Mouse (Mus musculus) kidney, adult 2 months (tissue): ENCODE results near the gene Prr29.

Experiments used
- CTCF ChIP-seq: fragments of 200-500 bp; conservative IDR thresholded peaks from 2 replicates; pipeline ENCODE4 v1.5.1; 2011; ENCODE audit warnings: low read depth, mild to moderate bottlenecking, control low read depth, low read length, moderate library complexity, mixed read lengths; ENCODE audit not compliant: insufficient read depth, insufficient read length
- POLR2A ChIP-seq: fragments of 200-500 bp; IDR thresholded peaks from one replicate; pipeline ENCODE4 v1.6.1; 2011; ENCODE audit warnings: low read depth, low read length, control low read depth

DNA sequence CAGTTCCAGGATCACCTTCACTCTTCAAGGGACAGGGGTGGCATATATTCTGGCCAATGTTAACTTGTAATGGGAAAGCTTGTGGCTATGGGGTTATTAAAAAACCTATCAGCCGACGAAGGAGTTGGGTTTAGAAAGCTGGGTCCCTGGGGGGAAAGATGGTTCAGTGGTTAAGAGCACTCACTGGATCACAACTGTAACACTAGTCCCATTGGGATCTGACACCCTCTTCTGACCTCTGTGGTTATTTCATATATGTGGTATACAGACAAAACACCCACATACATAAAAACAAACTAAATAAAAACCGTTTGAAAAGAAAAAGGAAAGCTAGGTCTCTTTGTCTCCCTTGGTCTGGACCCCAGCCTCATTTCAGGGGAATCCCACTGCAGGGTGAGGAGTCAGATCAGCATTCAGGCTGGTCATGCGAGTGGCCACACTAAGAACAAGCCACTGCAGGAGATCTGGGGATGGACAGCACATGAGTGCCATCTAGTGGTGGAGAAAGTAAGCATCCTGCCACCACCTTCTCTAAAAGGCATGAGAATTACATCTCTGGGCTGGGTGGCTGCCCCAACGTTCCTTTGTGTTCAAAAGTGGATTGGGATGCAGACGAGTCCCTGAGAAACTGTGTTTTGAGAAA lies 26.4 kb downstream of the Prr29 start:
- TF ChIP-seq CTCF, result peak; percentile 97
- no peak for TF ChIP-seq POLR2A
